7 mouse cellular contexts compared by ENCODE assay signal in the genomic region with DNA sequence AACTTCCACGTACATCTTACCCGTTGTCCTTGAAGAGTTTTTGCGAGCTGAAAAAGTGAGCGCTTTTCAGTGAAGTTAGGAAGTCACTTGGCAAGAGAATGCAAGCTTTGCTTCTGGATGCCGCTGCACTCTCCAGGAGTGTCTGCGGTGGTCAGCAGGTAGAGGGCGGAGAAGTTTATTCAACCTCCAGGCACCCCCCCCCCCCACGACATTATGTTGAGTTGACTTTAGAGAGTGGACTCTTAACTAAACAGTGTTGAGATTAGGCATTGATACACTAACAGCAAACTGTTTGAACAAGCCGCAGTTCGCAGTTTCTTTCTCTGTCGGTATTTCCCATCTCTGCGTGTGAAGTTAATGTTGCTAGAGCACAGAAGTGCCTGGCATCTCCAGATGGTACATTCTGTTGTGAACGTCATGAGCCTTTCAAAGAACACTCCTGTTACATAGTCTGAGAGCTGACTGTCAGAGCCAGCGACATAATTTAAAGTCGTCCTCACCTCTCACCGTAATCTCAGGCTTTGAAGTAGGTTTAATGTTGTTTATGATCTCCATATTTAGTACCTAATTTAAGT. TPM values are rescaled to one million over a fixed set of nuclear protein-coding genes. Genes with fewer than 3 reads are reported as not detected.
DNase-seq lines count a peak whose midpoint lies in the region; ATAC-seq lines count a peak whose summit lies in the region.

No protein-coding gene starts in this region.

- H3K9me3 ChIP-seq in liver, embryonic 13.5 days (replicated peaks), result no peaks in the 10 kb centered on the region
- H3K9me3 ChIP-seq in stomach, embryonic 15.5 days, result no peaks in the 10 kb centered on the region

- H3K27ac ChIP-seq in liver, embryonic 13.5 days, result no peak overlapping the region
- H3K27ac ChIP-seq in stomach, embryonic 15.5 days, result no peak overlapping the region

- ATAC-seq in liver, embryonic 13.5 days (ENCODE audit: low read depth), result no peak
- ATAC-seq in stomach, embryonic 15.5 days (ENCODE audit: insufficient read depth, low FRiP score, low read depth), result peak; percentile 27

- peaks cover 56% of the 10 kb centered on the region for H3K4me1 ChIP-seq in liver, embryonic 13.5 days (replicated peaks)
- H3K4me1 ChIP-seq in stomach, embryonic 15.5 days, result peaks cover 19% of the 10 kb centered on the region

- H3K27me3 ChIP-seq in liver, embryonic 13.5 days, result no peaks in the 10 kb centered on the region
- H3K27me3 ChIP-seq in stomach, embryonic 15.5 days (replicated peaks), result no peaks in the 10 kb centered on the region

- H3K36me3 ChIP-seq in liver, embryonic 13.5 days, result no peaks in the 10 kb centered on the region
- no peaks in the 10 kb centered on the region for H3K36me3 ChIP-seq in stomach, embryonic 15.5 days

- peak; percentile 44 to 57 for DNase-seq in right cerebral cortex, postnatal 10 days (ENCODE audit: low spot score in 2 of 2)
- no peak for DNase-seq in right cerebral cortex, postnatal 4 days
- DNase-seq in embryo, embryonic 11 days, result peak; percentile 10
- DNase-seq in induced T-regulatory cell, adult 2 months (ENCODE audit: low read depth), result peak; percentile 80
- DNase-seq in liver, embryonic 13.5 days, result no peak
- DNase-seq in adrenal gland, adult (ENCODE audit: inconsistent age in 2 of 2, low spot score in 1 of 2), result no peak

- peak overlapping the region; percentile 95 for H3K9ac ChIP-seq in liver, embryonic 13.5 days
- peak overlapping the region; percentile 88 for H3K9ac ChIP-seq in stomach, embryonic 15.5 days

- 22% methylated on average over 16 of the region's 16 CpGs for WGBS in liver, embryonic 13.5 days (ENCODE audit: insufficient replicate concordance)
- WGBS in stomach, embryonic 15.5 days, result 10% methylated on average over 16 of the region's 16 CpGs

- peak overlapping the region; percentile 95 for H3K4me2 ChIP-seq in liver, embryonic 13.5 days
- peak overlapping the region; percentile 89 for H3K4me2 ChIP-seq in stomach, embryonic 15.5 days

- peak overlapping the region; percentile 90 for H3K4me3 ChIP-seq in liver, embryonic 13.5 days (replicated peaks)
- peak overlapping the region; percentile 71 for H3K4me3 ChIP-seq in stomach, embryonic 15.5 days (replicated peaks)

RNA-seq across cellular contexts. Expression of gene Ubac2, which starts 0.9 kb away (rescaled TPM):
- 22.6 and 25.3 TPM in 2 replicates for polyA plus RNA-seq in liver, embryonic 13.5 days (2015; fragmentation: Nextera tagmentation; extraction: Ambion mirVana)
- 61.6 and 63.0 TPM in 2 replicates for polyA plus RNA-seq in stomach, embryonic 15.5 days (2015; fragmentation: Nextera tagmentation; extraction: Ambion mirVana)

RNA-seq across cellular contexts. Expression of gene Gpr18, which starts 36.2 kb away (rescaled TPM):
- 0.14 TPM in 1 of 2 replicates, not detected in the other for polyA plus RNA-seq in liver, embryonic 13.5 days (2015; fragmentation: Nextera tagmentation; extraction: Ambion mirVana)
- polyA plus RNA-seq in stomach, embryonic 15.5 days (2015; fragmentation: Nextera tagmentation; extraction: Ambion mirVana), result 0.28 and 0.42 TPM in 2 replicates

Comparison
In these comparisons a context has a peak if more than half of its experiments do, and no peak if none do; other contexts are left out.
1. DNase-seq: peak in right cerebral cortex, postnatal 10 days (2 of 2), embryo, embryonic 11 days (single experiment) and induced T-regulatory cell, adult 2 months (single experiment); none in right cerebral cortex, postnatal 4 days (single experiment), liver, embryonic 13.5 days (single experiment) and adrenal gland, adult (0 of 2).